Mouse (Mus musculus): ENCODE measurements around the gene Fbll1. TPM values are rescaled to one million over a fixed set of nuclear protein-coding genes. Genes with fewer than 3 reads are reported as not detected.
A peak's percentile ranks its signal among the peaks of the same experiment; 100 is the strongest.

Fbll1 gene
- polyA plus RNA-seq, 1 experiment from 2014 or later = not detected

- Histone ChIP-seq H3K9ac (no peak overlapping the region), H3K4me2 (no peak overlapping the region), H3K27ac (no peak overlapping the region), H3K9me3 (replicated peaks) (no peaks in the 10 kb centered on the region), H3K36me3 (peaks cover 71% of the 10 kb centered on the region), H3K4me1 (replicated peaks) (no peaks in the 10 kb centered on the region), H3K27me3 (no peaks in the 10 kb centered on the region), H3K4me3 (replicated peaks) (no peak overlapping the region)
- 78% methylated on average over 3 of the region's 3 CpGs for WGBS (ENCODE audit: insufficient replicate concordance)
- ATAC-seq (ENCODE audit: low read depth) (no peak), DNase-seq (no peak)
These were observed 16.2 kb downstream of the Fbll1 start for GRCm38 (mm10) chr11:35782444-35782843.

- Histone ChIP-seq H3K27me3 (no peaks in the 10 kb centered on the region), H3K9me3 (replicated peaks) (no peaks in the 10 kb centered on the region), H3K4me2 (no peak overlapping the region), H3K4me3 (replicated peaks) (no peak overlapping the region), H3K36me3 (peaks cover 80% of the 10 kb centered on the region), H3K27ac (no peak overlapping the region), H3K4me1 (replicated peaks) (no peaks in the 10 kb centered on the region), H3K9ac (no peak overlapping the region)
- DNase-seq (no peak), ATAC-seq (ENCODE audit: low read depth) (no peak)
- 77% methylated on average over 3 of the region's 3 CpGs for WGBS (ENCODE audit: insufficient replicate concordance)
These were observed 18.3 kb downstream of the Fbll1 start for GRCm38 (mm10) chr11:35780336-35780735.

- DNase-seq (no peak), ATAC-seq (ENCODE audit: low read depth) (no peak)
- H3K4me3 ChIP-seq (replicated peaks) = no peak overlapping the region
- H3K9ac ChIP-seq = no peak overlapping the region
- H3K4me2 ChIP-seq = no peak overlapping the region
- no peaks in the 10 kb centered on the region for H3K27me3 ChIP-seq
- WGBS (ENCODE audit: insufficient replicate concordance) = 78% methylated on average over 3 of the region's 3 CpGs
- no peak overlapping the region for H3K27ac ChIP-seq
- peaks cover 13% of the 10 kb centered on the region for H3K4me1 ChIP-seq (replicated peaks)
- peaks cover 44% of the 10 kb centered on the region for H3K36me3 ChIP-seq
- H3K9me3 ChIP-seq (replicated peaks) = no peaks in the 10 kb centered on the region
These were observed 22.2 kb downstream of the Fbll1 start for GRCm38 (mm10) chr11:35776452-35776851.

GRCm38 (mm10) chr11:35775606-35776005 is 23.1 kb downstream of the Fbll1 start:
- Histone ChIP-seq H3K36me3 (peaks cover 44% of the 10 kb centered on the region), H3K9me3 (replicated peaks) (no peaks in the 10 kb centered on the region), H3K27ac (no peak overlapping the region), H3K27me3 (no peaks in the 10 kb centered on the region), H3K4me1 (replicated peaks) (peaks cover 22% of the 10 kb centered on the region), H3K9ac (no peak overlapping the region), H3K4me2 (no peak overlapping the region), H3K4me3 (replicated peaks) (no peak overlapping the region)
- ATAC-seq (ENCODE audit: low read depth) = no peak
- WGBS (ENCODE audit: insufficient replicate concordance) = 85% methylated on average over 3 of the region's 3 CpGs
- no peak for DNase-seq

- DNase-seq (no peak), ATAC-seq (ENCODE audit: low read depth) (no peak)
- Histone ChIP-seq H3K27ac (peak overlapping the region; percentile 79; the same call in 1 of the 2 replicates), H3K4me1 (replicated peaks) (peaks cover 42% of the 10 kb centered on the region), H3K4me3 (replicated peaks) (peak overlapping the region; percentile 84), H3K9me3 (replicated peaks) (no peaks in the 10 kb centered on the region), H3K4me2 (peak overlapping the region; percentile 82), H3K36me3 (peaks cover 5% of the 10 kb centered on the region), H3K27me3 (no peaks in the 10 kb centered on the region), H3K9ac (peak overlapping the region; percentile 81)
- 36% methylated on average over 9 of the region's 9 CpGs for WGBS (ENCODE audit: insufficient replicate concordance)
These were observed 27.8 kb downstream of the Fbll1 start for GRCm38 (mm10) chr11:35770741-35771504.

- peak; percentile 91 for ATAC-seq (ENCODE audit: low read depth)
- H3K27me3 ChIP-seq = no peaks in the 10 kb centered on the region
These were observed 28.8 kb downstream of the Fbll1 start for GRCm38 (mm10) chr11:35769746-35770437.

GRCm38 (mm10) chr11:35769188-35769745 is 29.4 kb downstream of the Fbll1 start, which contains the start of gene Pank3:
TSS of gene Pank3 (plus strand) at chr11:35769484.
- peak; percentile 96 for ATAC-seq (ENCODE audit: low read depth)
- Histone ChIP-seq H3K4me3 (replicated peaks) (peak within 1 kb of the TSS; percentile 84), H3K4me1 (replicated peaks) (peaks cover 42% of the 10 kb centered on the region), H3K9me3 (replicated peaks) (no peaks in the 10 kb centered on the region), H3K27me3 (no peaks in the 10 kb centered on the region), H3K9ac (peak within 1 kb of the TSS; percentile 81), H3K4me2 (peak within 1 kb of the TSS; percentile 82), H3K27ac (peak within 1 kb of the TSS; percentile 79), H3K36me3 (0 out of 2 replicates have a peak, but pooled peaks cover 2% of the 10 kb centered on the region)
- under 1% methylated on average over 45 of the region's 50 CpGs for WGBS (ENCODE audit: insufficient replicate concordance)
- DNase-seq = peak; percentile 92

More at GRCm38 (mm10) chr11:35769746-35770437, 28.8 kb downstream of the Fbll1 start:
- no peaks in the 10 kb centered on the region for H3K9me3 ChIP-seq (replicated peaks)
- peak overlapping the region; percentile 82 for H3K4me2 ChIP-seq
- H3K36me3 ChIP-seq = 0 out of 2 replicates have a peak, but pooled peaks cover 2% of the 10 kb centered on the region
- peak overlapping the region; percentile 79 for H3K27ac ChIP-seq
- H3K4me1 ChIP-seq (replicated peaks) = peaks cover 42% of the 10 kb centered on the region
- under 1% methylated on average over 40 of the region's 41 CpGs for WGBS (ENCODE audit: insufficient replicate concordance)
- no peak for DNase-seq
- H3K9ac ChIP-seq = peak overlapping the region; percentile 81
- peak overlapping the region; percentile 84 for H3K4me3 ChIP-seq (replicated peaks)

GRCm38 (mm10) chr11:35766845-35767244 is 31.8 kb downstream of the Fbll1 start:
- H3K4me2 ChIP-seq = no peak overlapping the region
- H3K27ac ChIP-seq = no peak overlapping the region
- H3K9me3 ChIP-seq (replicated peaks) = no peaks in the 10 kb centered on the region
- no peak overlapping the region for H3K4me3 ChIP-seq (replicated peaks)
- no peaks in the 10 kb centered on the region for H3K36me3 ChIP-seq
- 72% methylated on average over 5 of the region's 5 CpGs for WGBS (ENCODE audit: insufficient replicate concordance)
- ATAC-seq (ENCODE audit: low read depth) = no peak
- DNase-seq = no peak
- no peak overlapping the region for H3K9ac ChIP-seq
- peaks cover 33% of the 10 kb centered on the region for H3K4me1 ChIP-seq (replicated peaks)
- no peaks in the 10 kb centered on the region for H3K27me3 ChIP-seq

- 77% methylated on average over 4 of the region's 4 CpGs for WGBS (ENCODE audit: insufficient replicate concordance)
- H3K9ac ChIP-seq = no peak overlapping the region
- no peak for ATAC-seq (ENCODE audit: low read depth)
These were observed 38.1 kb downstream of the Fbll1 start for GRCm38 (mm10) chr11:35760627-35761003.

GRCm38 (mm10) chr11:35760001-35760626 is 38.6 kb downstream of the Fbll1 start:
- WGBS (ENCODE audit: insufficient replicate concordance) = 71% methylated on average over 7 of the region's 7 CpGs
- H3K27ac ChIP-seq = no peak overlapping the region
- H3K9me3 ChIP-seq (replicated peaks) = no peaks in the 10 kb centered on the region
- no peaks in the 10 kb centered on the region for H3K36me3 ChIP-seq
- no peak overlapping the region for H3K4me3 ChIP-seq (replicated peaks)
- ATAC-seq (ENCODE audit: low read depth) = no peak
- no peak for DNase-seq
- no peak overlapping the region for H3K4me2 ChIP-seq
- H3K27me3 ChIP-seq = no peaks in the 10 kb centered on the region
- H3K9ac ChIP-seq = no peak overlapping the region
- H3K4me1 ChIP-seq (replicated peaks) = no peaks in the 10 kb centered on the region

More at GRCm38 (mm10) chr11:35760627-35761003, 38.1 kb downstream of the Fbll1 start:
- Histone ChIP-seq H3K9me3 (replicated peaks) (no peaks in the 10 kb centered on the region), H3K4me1 (replicated peaks) (no peaks in the 10 kb centered on the region), H3K36me3 (no peaks in the 10 kb centered on the region), H3K27ac (no peak overlapping the region), H3K4me3 (replicated peaks) (no peak overlapping the region), H3K27me3 (no peaks in the 10 kb centered on the region), H3K4me2 (no peak overlapping the region)
- no peak for DNase-seq
